Mouse (Mus musculus) forebrain, embryonic 10.5 days (tissue): Measurements from ENCODE around the gene Myh2. TPM values are rescaled to one million over a fixed set of nuclear protein-coding genes. Genes with fewer than 3 reads are reported as not detected.
A peak's percentile ranks its signal among the peaks of the same experiment; 100 is the strongest.

Experiments
- DNase-seq: peaks from one replicate; pipeline ENCODE4 v3.0.0-alpha.2; 2017; ENCODE audit warnings: low spot score; ENCODE audit errors: extremely low spot score
- H3K27ac ChIP-seq: fragments of 300-500 bp; sonication (generic); 2 replicates; pipeline ENCODE4 v1.5.1; 2016; ENCODE audit warnings: mild to moderate bottlenecking
- H3K27me3 ChIP-seq: fragments of 300-500 bp; sonication (generic); 2 replicates; pipeline ENCODE4 v1.6.1; 2016; ENCODE audit warnings: mild to moderate bottlenecking; ENCODE audit not compliant: poor library complexity, severe bottlenecking
- H3K36me3 ChIP-seq: fragments of 300-500 bp; sonication (generic); replicated peaks from 2 replicates; pipeline ENCODE4 v1.6.1; 2016; ENCODE audit warnings: mild to moderate bottlenecking, moderate library complexity
- H3K4me1 ChIP-seq: fragments of 300-500 bp; sonication (generic); 2 replicates; pipeline ENCODE4 v1.6.1; 2016
- H3K4me3 ChIP-seq: fragments of 300-500 bp; sonication (generic); 2 replicates; pipeline ENCODE4 v1.5.1; 2016; ENCODE audit warnings: mild to moderate bottlenecking, moderate library complexity
- H3K9me3 ChIP-seq: fragments of 300-500 bp; sonication (generic); 2 replicates; pipeline ENCODE4 v1.6.1; 2016; ENCODE audit warnings: mild to moderate bottlenecking, moderate library complexity
- WGBS: fragments of 180-500 bp; shearing (Covaris S2); methylation state at CpG from one replicate; pipeline ENCODE4 v1.1.7; 2016; 5-methylcytosine and 5-hydroxymethylcytosine counted together
- polyA plus RNA-seq: library from polyadenylated mRNA; unstranded; fragments of >200 nt; fragmentation: Nextera tagmentation; extraction: Ambion mirVana; gene quantifications from 2 replicates; pipeline ENCODE4 v1.2.1, GENCODE M21; 2016

The Myh2 gene
- polyA plus RNA-seq, 1 experiment from 2014 or later = not detected

- peaks cover 18% of the 10 kb centered on the region for H3K4me1 ChIP-seq
- H3K27me3 ChIP-seq = peaks cover 13% of the 10 kb centered on the region
- H3K4me3 ChIP-seq = no peak overlapping the region
- 88% methylated on average over 5 of the region's 5 CpGs for WGBS
- H3K9me3 ChIP-seq = no peaks in the 10 kb centered on the region
- DNase-seq = no peak
- no peaks in the 10 kb centered on the region for H3K36me3 ChIP-seq
- H3K27ac ChIP-seq = no peak overlapping the region
These were observed 25.1 kb upstream of the Myh2 start for GRCm38 (mm10) chr11:67145482-67146408.

- 93% methylated on average over 4 of the region's 4 CpGs for WGBS
- H3K4me3 ChIP-seq = no peak overlapping the region
- DNase-seq = no peak
- H3K36me3 ChIP-seq = no peaks in the 10 kb centered on the region
- H3K4me1 ChIP-seq = peaks cover 19% of the 10 kb centered on the region
- H3K9me3 ChIP-seq = no peaks in the 10 kb centered on the region
- peaks cover 13% of the 10 kb centered on the region for H3K27me3 ChIP-seq
- no peak overlapping the region for H3K27ac ChIP-seq
These were observed 24.2 kb upstream of the Myh2 start for GRCm38 (mm10) chr11:67146409-67147282.

- peaks cover 13% of the 10 kb centered on the region for H3K27me3 ChIP-seq
- H3K36me3 ChIP-seq = no peaks in the 10 kb centered on the region
- DNase-seq = no peak
- peaks cover 19% of the 10 kb centered on the region for H3K4me1 ChIP-seq
- no peaks in the 10 kb centered on the region for H3K9me3 ChIP-seq
- WGBS = 93% methylated on average over 12 of the region's 12 CpGs
- H3K27ac ChIP-seq = no peak overlapping the region
- H3K4me3 ChIP-seq = no peak overlapping the region
These were observed 23.4 kb upstream of the Myh2 start for GRCm38 (mm10) chr11:67147283-67147921.

DNA sequence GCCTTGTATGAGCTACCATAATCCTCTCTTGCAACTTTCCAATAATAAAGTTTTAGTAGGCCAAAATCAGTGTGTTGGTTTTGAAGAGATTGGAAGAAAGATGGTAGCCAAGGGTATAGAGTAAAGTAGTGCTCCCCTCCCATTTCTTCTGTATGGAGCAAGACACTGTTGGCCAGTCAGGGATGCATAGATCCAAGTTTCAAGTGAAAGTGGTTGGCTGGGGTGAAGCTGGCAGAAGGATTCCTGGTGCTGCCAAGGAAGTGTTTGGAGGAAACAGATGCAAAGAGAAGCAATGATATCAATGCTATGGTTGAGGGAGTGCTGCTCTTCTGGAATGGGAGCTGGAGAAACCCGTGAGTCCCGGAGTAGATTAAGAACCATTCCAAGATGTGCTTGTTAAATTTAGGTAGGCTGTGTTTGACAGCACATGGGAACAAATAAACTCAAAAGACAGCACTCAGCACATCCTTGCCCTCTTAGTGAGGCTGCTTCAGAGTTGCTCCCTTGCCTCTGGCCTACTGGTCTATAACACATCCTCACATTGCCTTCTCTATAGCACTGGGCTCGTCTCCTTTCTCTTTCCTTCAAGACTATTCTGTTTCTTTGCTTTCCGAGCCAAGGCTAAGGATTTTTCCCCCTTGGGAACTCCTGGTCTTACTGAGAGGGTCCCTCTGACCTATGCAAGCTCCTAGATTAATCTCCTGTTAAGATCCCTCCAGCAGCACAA is 22.4 kb upstream of the Myh2 start:
- 73% methylated on average over 4 of the region's 4 CpGs for WGBS
- H3K9me3 ChIP-seq = no peaks in the 10 kb centered on the region
- no peak for DNase-seq
- peaks cover 13% of the 10 kb centered on the region for H3K27me3 ChIP-seq
- no peak overlapping the region for H3K4me3 ChIP-seq
- H3K4me1 ChIP-seq = peaks cover 27% of the 10 kb centered on the region
- no peaks in the 10 kb centered on the region for H3K36me3 ChIP-seq
- H3K27ac ChIP-seq = no peak overlapping the region

GRCm38 (mm10) chr11:67150237-67150636 is 20.6 kb upstream of the Myh2 start:
- Histone ChIP-seq H3K4me1 (peaks cover 30% of the 10 kb centered on the region), H3K27me3 (peaks cover 13% of the 10 kb centered on the region), H3K36me3 (no peaks in the 10 kb centered on the region), H3K27ac (no peak overlapping the region), H3K9me3 (no peaks in the 10 kb centered on the region), H3K4me3 (no peak overlapping the region)
- DNase-seq = no peak
- 89% methylated on average over 2 of the region's 2 CpGs for WGBS

DNA sequence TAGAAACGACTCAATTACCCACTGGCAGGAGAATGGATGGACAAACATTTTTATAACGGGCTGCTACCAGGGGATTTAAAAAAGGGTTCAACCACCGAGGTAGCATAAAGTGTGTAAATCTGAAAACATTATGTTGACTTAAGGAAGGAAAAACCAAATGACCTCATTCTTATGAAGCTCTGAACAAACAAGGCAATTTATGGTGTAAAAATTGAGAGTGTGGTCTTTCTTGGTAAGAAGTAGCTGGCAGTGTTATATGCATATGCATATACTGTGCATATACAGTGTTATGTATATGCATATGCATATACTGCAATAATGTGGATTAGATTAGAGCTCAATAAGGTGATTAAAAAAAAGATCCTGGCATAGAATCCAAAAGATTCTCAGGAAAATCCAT is 19.7 kb upstream of the Myh2 start:
- 82% methylated on average over 3 of the region's 3 CpGs for WGBS
- no peak overlapping the region for H3K4me3 ChIP-seq

GRCm38 (mm10) chr11:67151651-67152630 is 18.9 kb upstream of the Myh2 start:
- WGBS = 71% methylated on average over 16 of the region's 16 CpGs
- Histone ChIP-seq H3K27me3 (peaks cover 11% of the 10 kb centered on the region), H3K4me3 (no peak overlapping the region), H3K36me3 (no peaks in the 10 kb centered on the region), H3K27ac (no peak overlapping the region), H3K9me3 (no peaks in the 10 kb centered on the region), H3K4me1 (peaks cover 30% of the 10 kb centered on the region)
- DNase-seq = peak; percentile 25

More for the DNA sequence above, 19.7 kb upstream of the Myh2 start:
- no peaks in the 10 kb centered on the region for H3K36me3 ChIP-seq
- no peak for DNase-seq
- no peak overlapping the region for H3K27ac ChIP-seq
- H3K27me3 ChIP-seq = peaks cover 13% of the 10 kb centered on the region
- peaks cover 30% of the 10 kb centered on the region for H3K4me1 ChIP-seq
- no peaks in the 10 kb centered on the region for H3K9me3 ChIP-seq

GRCm38 (mm10) chr11:67153123-67153522 is 17.7 kb upstream of the Myh2 start:
- Histone ChIP-seq H3K27me3 (no peaks in the 10 kb centered on the region), H3K4me1 (peaks cover 30% of the 10 kb centered on the region), H3K4me3 (no peak overlapping the region), H3K9me3 (no peaks in the 10 kb centered on the region), H3K27ac (peak overlapping the region; percentile 40; the same call in 1 of the 2 replicates), H3K36me3 (no peaks in the 10 kb centered on the region)
- 14% methylated on average over 1 of the region's 1 CpGs for WGBS
- DNase-seq = no peak

- Histone ChIP-seq H3K27ac (no peak overlapping the region), H3K9me3 (no peaks in the 10 kb centered on the region), H3K27me3 (no peaks in the 10 kb centered on the region), H3K36me3 (no peaks in the 10 kb centered on the region), H3K4me3 (no peak overlapping the region), H3K4me1 (peaks cover 24% of the 10 kb centered on the region)
- 77% methylated on average over 1 of the region's 1 CpGs for WGBS
- no peak for DNase-seq
These were observed 17.0 kb upstream of the Myh2 start for GRCm38 (mm10) chr11:67153843-67154242.

GRCm38 (mm10) chr11:67155650-67156049 is 15.2 kb upstream of the Myh2 start:
- 86% methylated on average over 2 of the region's 2 CpGs for WGBS

DNA sequence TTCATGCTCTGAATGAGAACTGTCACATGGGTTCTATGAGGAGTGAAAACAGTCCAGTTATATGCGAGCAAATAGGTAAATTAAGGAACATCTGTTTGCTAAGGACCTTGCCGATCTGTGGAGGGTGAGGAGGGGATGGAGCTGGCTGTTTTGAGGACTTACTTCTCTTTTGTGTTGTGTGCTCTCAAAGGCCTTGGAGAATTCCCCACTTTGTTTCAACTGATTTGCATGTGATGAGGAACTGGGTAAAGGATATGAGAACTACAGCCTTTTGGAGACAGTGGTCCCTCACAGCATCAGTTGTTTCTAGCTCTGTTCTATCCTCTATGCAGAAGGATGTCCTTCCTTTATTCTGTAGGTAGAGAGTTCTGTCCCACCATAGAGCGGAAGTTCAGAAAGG is 10.7 kb upstream of the Myh2 start:
- Histone ChIP-seq H3K36me3 (no peaks in the 10 kb centered on the region), H3K27ac (no peak overlapping the region), H3K27me3 (no peaks in the 10 kb centered on the region), H3K4me1 (no peaks in the 10 kb centered on the region), H3K9me3 (no peaks in the 10 kb centered on the region), H3K4me3 (no peak overlapping the region)
- WGBS = 89% methylated on average over 3 of the region's 3 CpGs
- DNase-seq = no peak

More at GRCm38 (mm10) chr11:67155650-67156049, 15.2 kb upstream of the Myh2 start:
- Histone ChIP-seq H3K27me3 (no peaks in the 10 kb centered on the region), H3K9me3 (no peaks in the 10 kb centered on the region), H3K36me3 (no peaks in the 10 kb centered on the region), H3K4me1 (peaks cover 19% of the 10 kb centered on the region), H3K27ac (no peak overlapping the region), H3K4me3 (no peak overlapping the region)
- DNase-seq = no peak
